Mouse (Mus musculus) stomach, postnatal 0 days (tissue): ENCODE data around the gene Tmem44. TPM values are rescaled to one million over a fixed set of nuclear protein-coding genes. Genes with fewer than 3 reads are reported as not detected.
A peak's percentile ranks its signal among the peaks of the same experiment; 100 is the strongest.

Experiments
- ATAC-seq: fragments of 200-750 bp; cut with Nextera tagmentation; 2 replicates; pipeline ENCODE4 v1.8.0; 2017; ENCODE audit not compliant: low FRiP score, low TSS enrichment
- DNase-seq: peaks from one replicate; pipeline ENCODE4 v3.0.0-alpha.2; 2016; ENCODE audit warnings: low spot score
- H3K27ac ChIP-seq: fragments of 300-500 bp; sonication (generic); replicated peaks from 2 replicates; pipeline ENCODE4 v1.5.1; 2014; ENCODE audit warnings: mild to moderate bottlenecking, control low read depth
- H3K27me3 ChIP-seq: fragments of 300-500 bp; sonication (generic); 2 replicates; pipeline ENCODE4 v1.6.1; 2014; ENCODE audit warnings: low read length; ENCODE audit not compliant: control insufficient read depth, insufficient read depth
- H3K36me3 ChIP-seq: fragments of 300-500 bp; sonication (generic); 2 replicates; pipeline ENCODE4 v1.6.1; 2014; ENCODE audit warnings: low read length, mixed read lengths; ENCODE audit not compliant: control insufficient read depth, insufficient read depth
- H3K4me1 ChIP-seq: fragments of 300-500 bp; sonication (generic); replicated peaks from 2 replicates; pipeline ENCODE4 v1.6.1; 2014; ENCODE audit warnings: antibody characterized with exemption; ENCODE audit not compliant: control insufficient read depth, insufficient read depth
- H3K4me2 ChIP-seq: fragments of 300-500 bp; sonication (generic); replicated peaks from 2 replicates; pipeline ENCODE4 v1.6.1; 2014; ENCODE audit warnings: low read depth, mild to moderate bottlenecking, control low read depth, moderate library complexity
- H3K4me3 ChIP-seq: fragments of 300-500 bp; sonication (generic); 2 replicates; pipeline ENCODE4 v1.5.1; 2014; ENCODE audit warnings: low read depth, low read length, control low read depth
- H3K9ac ChIP-seq: fragments of 300-500 bp; sonication (generic); 2 replicates; pipeline ENCODE4 v1.6.1; 2014; ENCODE audit warnings: mild to moderate bottlenecking, low read length, control low read depth, mixed read lengths
- H3K9me3 ChIP-seq: fragments of 300-500 bp; sonication (generic); 2 replicates; pipeline ENCODE4 v1.6.1; 2016; ENCODE audit warnings: low read length; ENCODE audit not compliant: control insufficient read depth
- CTCF ChIP-seq: IDR thresholded peaks from 2 replicates; pipeline ENCODE4 v1.5.1; 2016; ENCODE audit warnings: antibody characterized with exemption, low read depth, mild to moderate bottlenecking, moderate library complexity
- EP300 ChIP-seq: optimal IDR thresholded peaks from 2 replicates; pipeline ENCODE3; 2016; ENCODE audit warnings: antibody characterized with exemption
- WGBS: fragments of 180-500 bp; shearing (Covaris S2); extraction: QIAGEN DNeasy Blood & Tissue Kit; methylation state at CpG from one replicate; pipeline ENCODE4 v1.1.7; 2014; 5-methylcytosine and 5-hydroxymethylcytosine counted together
- polyA plus RNA-seq: library from polyadenylated mRNA; unstranded; fragments of >200 nt; fragmentation: Nextera tagmentation; extraction: Ambion mirVana; gene quantifications from 2 replicates; pipeline ENCODE4 v1.2.1, GENCODE M21; 2015

The Tmem44 gene
- polyA plus RNA-seq, 1 experiment from 2014 or later, result 3.5 TPM

GRCm38 (mm10) chr16:30591990-30592389 lies 41.3 kb upstream of the Tmem44 start:
- no peaks in the 10 kb centered on the region for H3K9me3 ChIP-seq
- ATAC-seq (no peak), DNase-seq (no peak)
- H3K4me2 ChIP-seq, result no peak overlapping the region
- H3K27ac ChIP-seq, result no peak overlapping the region
- no peak overlapping the region for H3K4me3 ChIP-seq
- TF ChIP-seq CTCF, result peak; percentile 43
- TF ChIP-seq EP300, result no peak
- no peaks in the 10 kb centered on the region for H3K36me3 ChIP-seq
- H3K4me1 ChIP-seq, result no peaks in the 10 kb centered on the region
- no peaks in the 10 kb centered on the region for H3K27me3 ChIP-seq
- no peak overlapping the region for H3K9ac ChIP-seq
- 44% methylated on average over 3 of the region's 3 CpGs for WGBS

- no peak for TF ChIP-seq EP300
- peak; percentile 30; the same call in 1 of the 2 replicates for TF ChIP-seq CTCF
- Histone ChIP-seq H3K27me3 (no peaks in the 10 kb centered on the region), H3K9ac (no peak overlapping the region), H3K4me3 (no peak overlapping the region), H3K4me2 (no peak overlapping the region), H3K4me1 (no peaks in the 10 kb centered on the region), H3K36me3 (no peaks in the 10 kb centered on the region; the same call in 1 of the 2 replicates), H3K9me3 (no peaks in the 10 kb centered on the region), H3K27ac (peak overlapping the region; percentile 63)
- WGBS, result 23% methylated on average over 7 of the region's 7 CpGs
- peak; percentile 48 for DNase-seq
- peak; percentile 36; the same call in 1 of the 2 replicates for ATAC-seq
Observed at GRCm38 (mm10) chr16:30590264-30591209, 39.9 kb upstream of the Tmem44 start.

GRCm38 (mm10) chr16:30587494-30588327 lies 37.1 kb upstream of the Tmem44 start, which contains the start of gene Lsg1:
Gene Lsg1 (minus strand): TSS chr16:30587592.
- no peaks in the 10 kb centered on the region for H3K9me3 ChIP-seq
- H3K9ac ChIP-seq, result peak within 1 kb of the TSS; percentile 76
- H3K27ac ChIP-seq, result peak within 1 kb of the TSS; percentile 69
- H3K36me3 ChIP-seq, result peaks cover 12% of the 10 kb centered on the region; the same call in 1 of the 2 replicates
- DNase-seq (peak; percentile 85), ATAC-seq (peak; percentile 92)
- no peaks in the 10 kb centered on the region for H3K4me1 ChIP-seq
- peak within 1 kb of the TSS; percentile 81 for H3K4me3 ChIP-seq
- peak; percentile 90 for TF ChIP-seq EP300
- TF ChIP-seq CTCF, result peak; percentile 68
- no peaks in the 10 kb centered on the region for H3K27me3 ChIP-seq
- WGBS, result 1% methylated on average over 35 of the region's 35 CpGs
- H3K4me2 ChIP-seq, result peak within 1 kb of the TSS; percentile 81

- peak overlapping the region; percentile 2 for H3K27ac ChIP-seq
- H3K4me1 ChIP-seq, result no peaks in the 10 kb centered on the region
- no peaks in the 10 kb centered on the region for H3K9me3 ChIP-seq
- peak overlapping the region; percentile 81 for H3K4me3 ChIP-seq
- H3K4me2 ChIP-seq, result peak overlapping the region; percentile 81
- DNase-seq (no peak), ATAC-seq (no peak)
- 2% methylated on average over 19 of the region's 19 CpGs for whole genome bisulfite sequencing
- H3K27me3 ChIP-seq, result no peaks in the 10 kb centered on the region
- TF ChIP-seq CTCF, result no peak
- TF ChIP-seq EP300, result no peak
- peak overlapping the region; percentile 76 for H3K9ac ChIP-seq
- H3K36me3 ChIP-seq, result peaks cover 17% of the 10 kb centered on the region; the same call in 1 of the 2 replicates
Observed at GRCm38 (mm10) chr16:30586935-30587493, 36.4 kb upstream of the Tmem44 start.

GRCm38 (mm10) chr16:30580765-30581164 lies 30.1 kb upstream of the Tmem44 start:
- no peak for DNase-seq
- Histone ChIP-seq H3K4me2 (no peak overlapping the region), H3K9me3 (no peaks in the 10 kb centered on the region), H3K27me3 (no peaks in the 10 kb centered on the region), H3K4me1 (no peaks in the 10 kb centered on the region), H3K4me3 (no peak overlapping the region), H3K27ac (no peak overlapping the region), H3K9ac (no peak overlapping the region), H3K36me3 (peaks cover 43% of the 10 kb centered on the region)
- WGBS, result 86% methylated on average over 5 of the region's 5 CpGs
- no peak for ATAC-seq
- TF ChIP-seq CTCF (no peak), EP300 (no peak)
